Mouse (Mus musculus) left cerebral cortex, adult 2 months (tissue): ENCODE data around the gene Mast2. TPM values are rescaled to one million over a fixed set of nuclear protein-coding genes. Genes with fewer than 3 reads are reported as not detected.

ENCODE experiments used
- DNase-seq, 2 experiments: peaks; one replicate each; pipeline ENCODE4 v3.0.0; 2021 to 2022; ENCODE audit warnings: low spot score in 2 of 2, mixed read lengths in 1 of 2; ENCODE audit errors: extremely low spot score in 1 of 2
- H3K27ac ChIP-seq: fragments of 200-600 bp; 2 replicates; pipeline ENCODE4 v1.8.1; 2022
- H3K4me3 ChIP-seq: fragments of 200-600 bp; 2 replicates; pipeline ENCODE4 v1.8.1; 2022
- CTCF ChIP-seq: fragments of 200-600 bp; IDR thresholded peaks from 2 replicates; pipeline ENCODE4 v1.8.1; 2022; ENCODE audit warnings: antibody characterized with exemption, mild to moderate bottlenecking, moderate library complexity
- intact Hi-C: fragments of 180-260 bp; cut with DNase I; formaldehyde crosslinking; loops from one replicate; pipeline ENCODE4 v1.15.1; 2025
- total RNA-seq, 2 experiments: library from RNA; stranded (reverse); gene quantifications; 2 replicates each; pipeline ENCODE4 v1.2.3; 2021

Gene Mast2
- total RNA-seq, 2 experiments from 2014 or later = 115 to 121 TPM

- no peak for TF ChIP-seq CTCF
- Histone ChIP-seq H3K4me3 (no peak overlapping the region), H3K27ac (no peak overlapping the region)
- DNase-seq = no peak
- intact Hi-C loops = no loop called here
Observed at GRCm38 (mm10) chr4:116336294-116336693, 127.7 kb downstream of the Mast2 start.

GRCm38 (mm10) chr4:116329256-116329655 is 134.7 kb downstream of the Mast2 start:
- Histone ChIP-seq H3K4me3 (no peak overlapping the region), H3K27ac (no peak overlapping the region)
- TF ChIP-seq CTCF = no peak
- DNase-seq = no peak
- intact Hi-C loops = no loop called here

- TF ChIP-seq CTCF = no peak
- intact Hi-C loops = no loop called here
- Histone ChIP-seq H3K27ac (no peak overlapping the region), H3K4me3 (no peak overlapping the region)
- DNase-seq = no peak
Observed at GRCm38 (mm10) chr4:116322127-116322526, 141.9 kb downstream of the Mast2 start.

GRCm38 (mm10) chr4:116317575-116317974 is 146.4 kb downstream of the Mast2 start:
- no peak overlapping the region for H3K4me3 ChIP-seq
- intact Hi-C loops = no loop called here
- H3K27ac ChIP-seq = no peak overlapping the region
- no peak for TF ChIP-seq CTCF
- DNase-seq = no peak

- TF ChIP-seq CTCF = no peak
- intact Hi-C loops = no loop called here
- H3K27ac ChIP-seq = no peak overlapping the region
- no peak for DNase-seq
- no peak overlapping the region for H3K4me3 ChIP-seq
Observed at GRCm38 (mm10) chr4:116304551-116304950, 159.4 kb downstream of the Mast2 start.

- H3K27ac ChIP-seq = peak overlapping the region; percentile 13
- no peak for TF ChIP-seq CTCF
- no peak overlapping the region for H3K4me3 ChIP-seq
- DNase-seq = no peak
- intact Hi-C loops = no loop called here
Observed at GRCm38 (mm10) chr4:116300878-116301355, 163.1 kb downstream of the Mast2 start.

- H3K4me3 ChIP-seq = no peak overlapping the region
- intact Hi-C loops = no loop called here
- H3K27ac ChIP-seq = no peak overlapping the region
- no peak for TF ChIP-seq CTCF
- no peak for DNase-seq
Observed at GRCm38 (mm10) chr4:116293296-116293695, 170.7 kb downstream of the Mast2 start.

- no peak overlapping the region for H3K4me3 ChIP-seq
- TF ChIP-seq CTCF = no peak
- intact Hi-C loops = no loop called here
- H3K27ac ChIP-seq = no peak overlapping the region
- DNase-seq = peak; percentile 32 to 54
Observed at GRCm38 (mm10) chr4:116291561-116291960, 172.4 kb downstream of the Mast2 start.

- intact Hi-C loops = loop anchor here (1.0 kb wide), 1 partner anchor 113 kb away; no protein-coding TSS in a partner anchor
- Histone ChIP-seq H3K4me3 (no peak overlapping the region), H3K27ac (no peak overlapping the region)
- DNase-seq = no peak
- TF ChIP-seq CTCF = peak; percentile 50
Observed at GRCm38 (mm10) chr4:116282211-116282610, 181.8 kb downstream of the Mast2 start.

- H3K4me3 ChIP-seq = no peak overlapping the region
- H3K27ac ChIP-seq = no peak overlapping the region
- intact Hi-C loops = no loop called here
- no peak; the same call in 1 of the 2 replicates for TF ChIP-seq CTCF
- DNase-seq = no peak
Observed at GRCm38 (mm10) chr4:116268220-116268619, 195.8 kb downstream of the Mast2 start.

Other genes starting within 250 kb of the Mast2 start
- gene Pik3r3, start 242.6 kb downstream of the Mast2 start, total RNA-seq = 10 to 100 TPM; 37.2 to 42.8 TPM
- 10 to 100 TPM; 17.8 to 20.2 TPM for gene Ipp, start 43.4 kb upstream of the Mast2 start, total RNA-seq
- gene Tmem69, start 91.8 kb upstream of the Mast2 start, total RNA-seq = 10 to 100 TPM in 1 of 2 experiments, 1 to 10 TPM in 1; 9.9 to 10.6 TPM
- 10 to 100 TPM; 44.5 to 46.9 TPM for gene Gpbp1l1, start 93.5 kb upstream of the Mast2 start, total RNA-seq
- gene Ccdc17, start 132.5 kb upstream of the Mast2 start, total RNA-seq = 1 to 10 TPM; 5.7 to 6.0 TPM
- 10 to 100 TPM; 32.6 to 34.9 TPM for gene Nasp, start 163.8 kb upstream of the Mast2 start, total RNA-seq
- gene Akr1a1, start 187.5 kb upstream of the Mast2 start, total RNA-seq = 100 to 1,000 TPM; 376 to 408 TPM
- gene Prdx1, start 221.4 kb upstream of the Mast2 start, total RNA-seq = 100 to 1,000 TPM; 136 to 139 TPM
- 10 to 100 TPM; 15.2 to 15.4 TPM for gene Mmachc, start 244.2 kb upstream of the Mast2 start, total RNA-seq
- 1 to 10 TPM; 4.2 to 7.6 TPM for gene Ccdc163, start 244.3 kb upstream of the Mast2 start, total RNA-seq